Mouse (Mus musculus) liver, embryonic 12.5 days (tissue): ENCODE measurements around the gene Arhgef1. TPM values are rescaled to one million over a fixed set of nuclear protein-coding genes. Genes with fewer than 3 reads are reported as not detected.

Experiments used
- ATAC-seq: fragments of 200-750 bp; cut with Nextera tagmentation; 2 replicates; pipeline ENCODE4 v1.8.0; 2017; ENCODE audit warnings: moderate number of reproducible peaks, mild to moderate bottlenecking, moderate library complexity
- H3K27ac ChIP-seq: fragments of 300-500 bp; sonication (generic); 2 replicates; pipeline ENCODE4 v1.5.1; 2016; ENCODE audit warnings: mild to moderate bottlenecking
- H3K27me3 ChIP-seq: fragments of 300-500 bp; sonication (generic); replicated peaks from 2 replicates; pipeline ENCODE4 v1.6.1; 2016; ENCODE audit warnings: mild to moderate bottlenecking, moderate library complexity
- H3K36me3 ChIP-seq: fragments of 300-500 bp; sonication (generic); 2 replicates; pipeline ENCODE4 v1.6.1; 2016; ENCODE audit warnings: mild to moderate bottlenecking, moderate library complexity
- H3K4me1 ChIP-seq: fragments of 300-500 bp; sonication (generic); 2 replicates; pipeline ENCODE4 v1.6.1; 2016
- H3K4me2 ChIP-seq: fragments of 300-500 bp; sonication (generic); 2 replicates; pipeline ENCODE4 v1.6.1; 2016; ENCODE audit warnings: mild to moderate bottlenecking, moderate library complexity
- H3K4me3 ChIP-seq: fragments of 300-500 bp; sonication (generic); 2 replicates; pipeline ENCODE4 v1.5.1; 2016; ENCODE audit warnings: mild to moderate bottlenecking, moderate library complexity
- H3K9ac ChIP-seq: fragments of 300-500 bp; sonication (generic); 2 replicates; pipeline ENCODE4 v1.6.1; 2016; ENCODE audit warnings: mild to moderate bottlenecking, moderate library complexity
- H3K9me3 ChIP-seq: fragments of 300-500 bp; sonication (generic); replicated peaks from 2 replicates; pipeline ENCODE4 v1.6.1; 2016; ENCODE audit warnings: mild to moderate bottlenecking, moderate library complexity
- WGBS: fragments of 180-500 bp; shearing (Covaris S2); methylation state at CpG from one replicate; pipeline ENCODE4 v1.1.7; 2016; ENCODE audit not compliant: insufficient replicate concordance; 5-methylcytosine and 5-hydroxymethylcytosine counted together
- microRNA-seq: library from miRNA; unstranded; fragments of <30 nt; microRNA quantifications from one replicate; pipeline ENCODE4, GENCODE M21; 2017
- polyA plus RNA-seq: library from polyadenylated mRNA; unstranded; fragments of >200 nt; fragmentation: Nextera tagmentation; extraction: Ambion mirVana; gene quantifications from 2 replicates; pipeline ENCODE4 v1.2.1, GENCODE M21; 2016

Gene Arhgef1
- polyA plus RNA-seq, 1 experiment from 2014 or later = 80.4 TPM

- peak within 1 kb of the TSS; percentile 89 for H3K27ac ChIP-seq
- H3K4me3 ChIP-seq = peak within 1 kb of the TSS; percentile 83
- H3K36me3 ChIP-seq = peaks cover 11% of the 10 kb centered on the region; the same call in 1 of the 2 replicates
- peaks cover 21% of the 10 kb centered on the region for H3K4me1 ChIP-seq
- H3K27me3 ChIP-seq = no peaks in the 10 kb centered on the region
- ATAC-seq = peak; percentile 92
- H3K4me2 ChIP-seq = peak within 1 kb of the TSS; percentile 99
- no peaks in the 10 kb centered on the region for H3K9me3 ChIP-seq
- under 1% methylated on average over 45 of the region's 45 CpGs for WGBS
- peak within 1 kb of the TSS; percentile 81 for H3K9ac ChIP-seq
These were observed 69.5 kb downstream of the Arhgef1 start, which contains the start of gene Rabac1 for GRCm38 (mm10) chr7:24971972-24972893. TSS of gene Rabac1 (minus strand) at chr7:24972754.

GRCm38 (mm10) chr7:24973208-24973607 is 70.5 kb downstream of the Arhgef1 start:
- H3K27ac ChIP-seq = no peak overlapping the region
- H3K4me3 ChIP-seq = no peak overlapping the region
- H3K4me2 ChIP-seq = peak overlapping the region; percentile 99
- H3K9ac ChIP-seq = 0 out of 2 replicates have a peak overlapping the region, but pooled peaks have one; percentile 5
- H3K27me3 ChIP-seq = no peaks in the 10 kb centered on the region
- no peaks in the 10 kb centered on the region for H3K9me3 ChIP-seq
- WGBS = 72% methylated on average over 4 of the region's 4 CpGs
- H3K4me1 ChIP-seq = peaks cover 21% of the 10 kb centered on the region
- peaks cover 11% of the 10 kb centered on the region; the same call in 1 of the 2 replicates for H3K36me3 ChIP-seq
- ATAC-seq = no peak

GRCm38 (mm10) chr7:24973902-24974301 is 71.2 kb downstream of the Arhgef1 start:
- no peak overlapping the region for H3K4me3 ChIP-seq
- WGBS = 73% methylated on average over 5 of the region's 5 CpGs
- no peak overlapping the region for H3K9ac ChIP-seq
- H3K36me3 ChIP-seq = peaks cover 11% of the 10 kb centered on the region; the same call in 1 of the 2 replicates
- H3K4me2 ChIP-seq = no peak overlapping the region
- peaks cover 21% of the 10 kb centered on the region for H3K4me1 ChIP-seq
- ATAC-seq = no peak
- no peak overlapping the region for H3K27ac ChIP-seq
- no peaks in the 10 kb centered on the region for H3K9me3 ChIP-seq
- H3K27me3 ChIP-seq = 0 out of 2 replicates have a peak, but pooled peaks cover 3% of the 10 kb centered on the region

- no peak overlapping the region for H3K27ac ChIP-seq
- no peaks in the 10 kb centered on the region for H3K9me3 ChIP-seq
- peak overlapping the region; percentile 31 for H3K4me2 ChIP-seq
- 16% methylated on average over 9 of the region's 9 CpGs for WGBS
- H3K36me3 ChIP-seq = peaks cover 2% of the 10 kb centered on the region; the same call in 1 of the 2 replicates
- no peak overlapping the region for H3K9ac ChIP-seq
- no peak for ATAC-seq
- no peak overlapping the region for H3K4me3 ChIP-seq
- H3K4me1 ChIP-seq = peaks cover 21% of the 10 kb centered on the region
- 0 out of 2 replicates have a peak, but pooled peaks cover 5% of the 10 kb centered on the region for H3K27me3 ChIP-seq
These were observed 72.3 kb downstream of the Arhgef1 start for GRCm38 (mm10) chr7:24974893-24975595.

Small RNAs within 50 kb of the gene (microRNA-seq; reads per million reads assigned to microRNA genes)
- gene Mir7046 = 1.1 reads per million

Other genes with a start within 250 kb of the Arhgef1 start
- not detected in 2 replicates for gene Tex101, start 226.2 kb upstream of the Arhgef1 start, polyA plus RNA-seq
- not detected in 2 replicates for gene BC049730, start 193.7 kb upstream of the Arhgef1 start, polyA plus RNA-seq
- not detected in 2 replicates for gene Gm4763, start 176.0 kb upstream of the Arhgef1 start, polyA plus RNA-seq
- 0.55 and 0.93 TPM in 2 replicates for gene Cd177, start 142.6 kb upstream of the Arhgef1 start, polyA plus RNA-seq
- gene Ceacam10, start 125.7 kb upstream of the Arhgef1 start, polyA plus RNA-seq = 0.30 and 0.42 TPM in 2 replicates
- gene Gm9844, start 40.7 kb upstream of the Arhgef1 start, polyA plus RNA-seq = 3.0 and 3.4 TPM in 2 replicates
- not detected in 2 replicates for gene Lypd4, start 33.0 kb upstream of the Arhgef1 start, polyA plus RNA-seq
- not detected in 2 replicates for gene Dmrtc2, start 32.9 kb upstream of the Arhgef1 start, polyA plus RNA-seq
- gene Rps19, start 18.5 kb upstream of the Arhgef1 start, polyA plus RNA-seq = 1,803 and 1,813 TPM in 2 replicates
- 0.12 TPM in 1 of 2 replicates, not detected in the other for gene Cd79a, start 5.5 kb upstream of the Arhgef1 start, polyA plus RNA-seq
- gene Gm4881, start 41.6 kb downstream of the Arhgef1 start, polyA plus RNA-seq = not detected in 2 replicates
- gene Rabac1, start 69.8 kb downstream of the Arhgef1 start, polyA plus RNA-seq = 63.4 and 67.4 TPM in 2 replicates
- gene Atp1a3, start 103.0 kb downstream of the Arhgef1 start, polyA plus RNA-seq = 0.45 and 0.50 TPM in 2 replicates
- gene Grik5, start 169.4 kb downstream of the Arhgef1 start, polyA plus RNA-seq = 2.5 and 3.0 TPM in 2 replicates
- gene Zfp574, start 169.7 kb downstream of the Arhgef1 start, polyA plus RNA-seq = 14.4 and 15.7 TPM in 2 replicates